Mouse (Mus musculus): Measurements from ENCODE around the gene Amigo3.
A peak's percentile ranks its signal among the peaks of the same experiment; 100 is the strongest.
"Not testable (repeated sequence)": the region's sequence is repeated elsewhere in the genome, so short reads cannot be mapped to it uniquely, and the experiment has no call there.

Gene Amigo3

GRCm38 (mm10) chr9:108052885-108053664 lies at the start of gene Amigo3:
Amigo3 (plus strand) TSS chr9:108053159.
- DNase-seq: peak; percentile 96

GRCm38 (mm10) chr9:108003531-108003890 lies 49.4 kb upstream of the Amigo3 start:
- DNase-seq: no peak

GRCm38 (mm10) chr9:108008041-108008440 lies 44.9 kb upstream of the Amigo3 start:
- DNase-seq: no peak

- no peak for DNase-seq
Measured at GRCm38 (mm10) chr9:108010385-108010784, 42.6 kb upstream of the Amigo3 start.

GRCm38 (mm10) chr9:108013577-108013976 lies 39.4 kb upstream of the Amigo3 start:
- DNase-seq: not testable (repeated sequence)

GRCm38 (mm10) chr9:108017127-108017526 lies 35.8 kb upstream of the Amigo3 start:
- no peak for DNase-seq

GRCm38 (mm10) chr9:108020741-108021140 lies 32.2 kb upstream of the Amigo3 start:
- no peak for DNase-seq

- DNase-seq: no peak
Measured at GRCm38 (mm10) chr9:108023216-108023615, 29.7 kb upstream of the Amigo3 start.

- no peak for DNase-seq
Measured at GRCm38 (mm10) chr9:108026584-108026983, 26.4 kb upstream of the Amigo3 start.

- DNase-seq: no peak
Measured at GRCm38 (mm10) chr9:108027867-108028266, 25.1 kb upstream of the Amigo3 start.

- DNase-seq: no peak
Measured at GRCm38 (mm10) chr9:108032126-108032525, 20.8 kb upstream of the Amigo3 start.

- no peak for DNase-seq
Measured at GRCm38 (mm10) chr9:108035331-108036156, 17.4 kb upstream of the Amigo3 start.

GRCm38 (mm10) chr9:108044751-108045492 lies 8.0 kb upstream of the Amigo3 start:
- no peak for DNase-seq

GRCm38 (mm10) chr9:108046582-108046981 lies 6.4 kb upstream of the Amigo3 start:
- no peak for DNase-seq

- no peak for DNase-seq
Measured at GRCm38 (mm10) chr9:108047601-108048565, 5.1 kb upstream of the Amigo3 start.

GRCm38 (mm10) chr9:108048566-108048955 lies 4.4 kb upstream of the Amigo3 start:
- no peak for DNase-seq

- DNase-seq: peak; percentile 95
Measured at GRCm38 (mm10) chr9:108049016-108049455, 3.9 kb upstream of the Amigo3 start, which contains the start of gene Gmppb. Gmppb (plus strand) TSS chr9:108049242.

- DNase-seq: no peak
Measured at GRCm38 (mm10) chr9:108049561-108050251, 3.3 kb upstream of the Amigo3 start.

GRCm38 (mm10) chr9:108051184-108051930 lies 1.6 kb upstream of the Amigo3 start:
- no peak for DNase-seq

- DNase-seq: no peak
Measured at GRCm38 (mm10) chr9:108051931-108052220, 1.1 kb upstream of the Amigo3 start.

- DNase-seq: no peak
Measured at GRCm38 (mm10) chr9:108052411-108052810, 548 bp upstream of the Amigo3 start.

Measured in right cerebral cortex, postnatal 14 days (tissue).